Mouse (Mus musculus): ENCODE measurements around the gene Mgat1. TPM values are rescaled to one million over a fixed set of nuclear protein-coding genes. Genes with fewer than 3 reads are reported as not detected.

The Mgat1 gene
- total RNA-seq, 2 experiments from 2014 or later, result 62.1 to 64.3 TPM

DNA sequence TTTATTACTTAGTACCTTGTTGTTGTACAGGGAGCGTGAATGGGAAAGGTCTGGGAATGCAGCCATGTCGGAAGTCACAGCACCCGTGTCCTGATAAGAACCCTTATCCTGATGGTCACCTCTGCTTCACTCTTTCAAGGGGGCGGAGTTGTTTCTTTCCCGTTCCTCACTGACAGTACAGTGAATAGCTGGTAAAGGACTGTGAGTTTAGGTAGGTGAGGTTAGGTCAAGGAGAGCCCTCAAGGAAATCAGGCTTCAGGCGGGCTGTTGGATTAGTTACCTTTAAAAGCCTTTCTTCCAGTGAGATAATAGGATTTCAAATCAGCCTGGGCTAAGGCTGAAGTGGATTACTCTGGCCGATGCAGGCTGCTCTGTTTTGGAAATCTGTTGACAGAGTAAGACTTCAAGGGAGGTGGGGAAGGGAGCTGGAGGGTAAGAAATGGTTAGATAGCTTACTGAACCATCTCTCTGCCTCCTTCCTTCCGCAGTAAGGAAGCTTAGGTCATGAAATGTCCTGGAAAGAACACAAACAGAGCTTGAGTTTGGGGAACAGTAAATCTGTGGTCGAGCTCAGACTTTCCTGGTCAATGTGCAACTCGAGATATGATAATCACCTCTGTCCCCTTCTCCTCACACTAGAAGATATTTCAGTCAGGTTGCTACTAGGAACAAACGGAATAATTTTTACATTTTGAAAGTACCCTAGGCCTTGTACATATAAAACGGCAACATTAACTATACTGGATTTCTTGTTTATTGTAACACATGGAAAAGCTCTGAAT lies 1.8 kb downstream of the Mgat1 start:
- DNase-seq (ENCODE audit: low spot score in 2 of 2), result no peak
- Histone ChIP-seq H3K27ac (peak overlapping the region; percentile 28; the same call in 1 of the 2 replicates), H3K4me3 (no peak overlapping the region)
- TF ChIP-seq CTCF (conservative IDR thresholded peaks at IDR 0.05), result no peak

DNA sequence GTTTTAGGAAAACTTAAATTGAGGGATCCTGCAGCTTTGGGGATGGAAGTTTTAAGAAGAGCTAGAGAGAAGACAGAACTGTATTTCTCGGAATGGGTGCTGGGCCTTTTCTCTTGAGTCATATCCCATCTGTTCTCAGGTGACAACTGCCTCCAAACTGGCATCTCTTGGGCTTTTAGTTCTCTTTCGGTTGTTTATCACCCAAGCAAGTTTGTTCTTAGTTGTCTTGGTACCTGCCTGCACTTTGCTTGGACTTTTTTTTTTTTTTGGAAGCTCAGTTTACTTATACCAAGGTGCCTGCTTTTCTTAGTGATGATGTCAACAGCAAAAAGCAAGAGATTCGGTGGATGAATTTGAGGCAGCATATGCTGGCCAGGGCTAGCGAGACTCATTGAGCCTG lies 2.5 kb downstream of the Mgat1 start:
- DNase-seq (ENCODE audit: low spot score in 2 of 2), result no peak
- TF ChIP-seq CTCF (conservative IDR thresholded peaks at IDR 0.05), result no peak
- no peak overlapping the region for H3K4me3 ChIP-seq
- H3K27ac ChIP-seq, result no peak overlapping the region; the same call in 1 of the 2 replicates

DNA sequence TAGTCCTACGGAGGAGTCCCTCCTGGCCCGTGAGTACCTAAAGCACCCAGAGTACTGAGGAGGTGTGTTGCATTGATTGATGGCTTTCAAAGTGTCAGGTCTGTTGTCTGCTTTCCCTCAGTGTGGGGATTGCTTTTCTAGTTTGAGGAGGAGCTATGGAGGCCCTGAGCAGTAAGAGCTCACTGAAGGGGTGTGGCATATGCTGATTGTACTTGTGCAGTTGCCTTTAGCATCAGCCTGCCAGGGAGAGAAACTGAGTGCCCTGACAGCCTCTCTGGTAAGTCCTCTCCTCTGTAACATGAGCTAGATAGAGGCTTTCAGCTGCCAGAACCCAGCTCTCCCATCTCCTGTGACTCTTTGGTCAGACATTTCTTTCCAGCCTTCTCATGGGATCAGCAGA lies 3.3 kb downstream of the Mgat1 start:
- peak overlapping the region; percentile 58; the same call in 1 of the 2 replicates for H3K27ac ChIP-seq
- no peak for DNase-seq (ENCODE audit: low spot score in 2 of 2)
- H3K4me3 ChIP-seq, result no peak overlapping the region
- TF ChIP-seq CTCF (conservative IDR thresholded peaks at IDR 0.05), result no peak

DNA sequence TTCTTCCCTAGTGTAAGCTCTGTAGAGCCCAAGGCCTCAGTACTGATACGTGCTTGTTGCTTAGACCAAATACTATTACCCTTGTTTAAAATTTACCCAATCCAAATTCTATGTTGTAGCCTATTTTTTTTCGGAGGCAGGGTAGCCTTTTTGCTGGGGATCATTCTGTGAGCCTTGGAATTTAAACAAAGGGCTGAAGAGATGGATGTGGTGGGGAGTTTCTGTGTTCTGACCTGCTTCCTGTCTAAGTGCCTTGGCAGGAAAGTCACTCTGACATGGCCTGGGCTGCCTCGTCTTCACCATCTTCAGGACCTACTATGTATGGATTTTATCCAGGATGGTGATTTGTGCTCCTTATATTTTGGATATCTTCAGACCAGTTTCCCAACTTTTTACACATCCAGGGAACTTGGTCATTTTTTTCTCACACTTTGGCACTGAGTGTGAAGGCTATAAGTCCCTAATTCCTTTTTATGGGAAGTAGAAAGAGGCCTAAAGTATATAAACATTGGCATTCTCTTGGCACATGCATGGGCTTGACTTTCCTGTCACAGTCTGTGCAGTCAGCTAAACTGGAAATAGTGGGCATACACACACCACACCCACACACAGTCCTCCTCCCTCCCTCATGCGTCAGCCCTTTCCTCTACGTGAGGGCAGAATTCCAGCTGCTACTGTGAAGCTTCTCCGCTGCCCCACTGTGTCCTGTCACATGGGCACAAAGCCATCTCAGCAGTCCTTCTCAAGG lies 4.4 kb downstream of the Mgat1 start:
- no peak for TF ChIP-seq CTCF (conservative IDR thresholded peaks at IDR 0.05)
- Histone ChIP-seq H3K27ac (peak overlapping the region; percentile 58), H3K4me3 (no peak overlapping the region)
- no peak for DNase-seq (ENCODE audit: low spot score in 2 of 2)

- DNase-seq (ENCODE audit: low spot score in 2 of 2), result no peak
- Histone ChIP-seq H3K27ac (peak overlapping the region; percentile 58), H3K4me3 (no peak overlapping the region)
- TF ChIP-seq CTCF (conservative IDR thresholded peaks at IDR 0.05), result no peak
Measured at GRCm38 (mm10) chr11:49248974-49249700, 5.1 kb downstream of the Mgat1 start.

- Histone ChIP-seq H3K4me3 (peak overlapping the region; percentile 82), H3K27ac (peak overlapping the region; percentile 92)
- no peak for TF ChIP-seq CTCF (conservative IDR thresholded peaks at IDR 0.05)
- no peak for DNase-seq (ENCODE audit: low spot score in 2 of 2)
Measured at GRCm38 (mm10) chr11:49249811-49250421, 5.9 kb downstream of the Mgat1 start.

DNA sequence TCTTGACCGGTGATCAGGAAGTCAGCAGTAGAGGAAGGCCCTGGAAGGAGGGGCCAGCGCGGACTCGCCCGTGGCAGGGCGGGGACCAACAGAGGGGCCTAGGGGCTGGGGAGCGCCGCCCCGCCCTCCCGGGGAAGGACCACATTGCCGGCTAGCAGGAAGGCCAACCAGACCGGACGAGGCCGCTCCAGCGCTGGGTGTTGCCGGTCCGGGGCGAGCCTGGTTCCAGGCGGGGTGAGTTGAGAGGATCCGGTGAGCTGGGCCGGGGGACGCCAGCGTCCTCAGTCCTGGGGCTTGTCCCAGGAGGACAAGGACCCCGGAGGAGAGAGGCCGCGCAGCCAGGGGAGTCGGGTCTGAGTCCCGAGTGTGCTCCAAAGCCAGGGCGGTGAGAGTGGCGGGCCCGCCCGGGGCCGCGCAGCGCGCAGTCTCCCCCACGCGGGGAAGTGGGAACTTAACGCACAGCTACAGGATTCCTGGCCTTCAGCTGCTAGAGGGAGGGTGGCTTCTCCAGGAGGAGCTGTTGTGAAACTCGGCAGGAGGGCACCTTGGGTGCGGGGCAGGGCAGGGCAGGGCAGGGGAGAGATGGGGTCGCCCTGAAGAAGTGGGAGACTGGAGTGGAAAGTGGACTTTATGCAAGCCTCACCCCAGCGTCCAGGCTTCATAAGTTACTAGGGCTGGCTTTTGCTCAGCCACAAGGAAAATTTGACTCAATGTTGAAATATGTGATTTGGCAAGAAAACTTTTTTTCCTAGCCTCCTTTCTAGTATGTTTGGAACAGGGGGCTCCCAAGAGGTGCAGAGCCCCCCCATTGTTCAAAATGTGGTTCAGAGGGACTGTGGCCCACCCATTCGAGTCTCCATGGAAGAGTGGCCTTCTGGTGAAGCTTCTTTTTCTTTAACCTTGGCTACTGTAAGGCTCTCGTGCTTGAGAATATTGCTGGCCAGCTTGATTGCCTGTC lies 6.7 kb downstream of the Mgat1 start:
- peak overlapping the region; percentile 82 for H3K4me3 ChIP-seq
- peak; percentile 56 to 65 for DNase-seq (ENCODE audit: low spot score in 2 of 2)
- H3K27ac ChIP-seq, result peak overlapping the region; percentile 92
- TF ChIP-seq CTCF (conservative IDR thresholded peaks at IDR 0.05), result peak; percentile 72

DNA sequence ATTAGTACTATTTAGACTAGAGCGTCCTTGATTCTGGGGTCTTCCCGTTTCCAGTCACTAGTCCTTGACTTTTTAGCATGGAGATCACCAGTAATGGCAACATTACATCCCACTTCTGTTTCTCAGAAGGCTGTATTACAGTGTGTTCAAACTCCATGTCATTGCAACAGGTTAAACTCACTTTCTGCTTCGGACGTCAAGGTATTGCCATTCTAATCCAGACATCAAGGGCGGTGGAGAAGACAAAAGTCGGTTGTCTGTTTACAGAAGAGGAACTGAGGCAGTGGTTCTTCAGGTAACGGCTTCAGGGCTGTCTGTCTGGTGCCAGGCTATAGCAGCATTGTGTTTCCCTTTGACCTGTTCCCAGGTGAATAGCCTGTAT lies 7.4 kb downstream of the Mgat1 start:
- Histone ChIP-seq H3K4me3 (peak overlapping the region; percentile 82; the same call in 1 of the 2 replicates), H3K27ac (no peak overlapping the region)
- TF ChIP-seq CTCF (conservative IDR thresholded peaks at IDR 0.05), result no peak
- DNase-seq (ENCODE audit: low spot score in 2 of 2), result no peak

GRCm38 (mm10) chr11:49252048-49252447 lies 8.1 kb downstream of the Mgat1 start:
- no peak for TF ChIP-seq CTCF (conservative IDR thresholded peaks at IDR 0.05)
- Histone ChIP-seq H3K27ac (no peak overlapping the region), H3K4me3 (no peak overlapping the region)
- no peak for DNase-seq (ENCODE audit: low spot score in 2 of 2)

- H3K4me3 ChIP-seq, result no peak overlapping the region
- TF ChIP-seq CTCF (conservative IDR thresholded peaks at IDR 0.05), result no peak
- DNase-seq (ENCODE audit: low spot score in 2 of 2), result no peak
- H3K27ac ChIP-seq, result no peak overlapping the region
Measured at GRCm38 (mm10) chr11:49253035-49253434, 9.0 kb downstream of the Mgat1 start.

GRCm38 (mm10) chr11:49259296-49259695 lies 15.3 kb downstream of the Mgat1 start:
- no peak for TF ChIP-seq CTCF (conservative IDR thresholded peaks at IDR 0.05)
- no peak overlapping the region for H3K4me3 ChIP-seq
- DNase-seq (ENCODE audit: low spot score in 2 of 2), result no peak
- H3K27ac ChIP-seq, result peak overlapping the region; percentile 12

GRCm38 (mm10) chr11:49259829-49260228 lies 15.8 kb downstream of the Mgat1 start:
- DNase-seq (ENCODE audit: low spot score in 2 of 2), result no peak
- H3K4me3 ChIP-seq, result no peak overlapping the region
- no peak for TF ChIP-seq CTCF (conservative IDR thresholded peaks at IDR 0.05)
- peak overlapping the region; percentile 44 for H3K27ac ChIP-seq
